Comparison of ENCODE assay signal across 10 mouse cellular contexts in the genomic region with DNA sequence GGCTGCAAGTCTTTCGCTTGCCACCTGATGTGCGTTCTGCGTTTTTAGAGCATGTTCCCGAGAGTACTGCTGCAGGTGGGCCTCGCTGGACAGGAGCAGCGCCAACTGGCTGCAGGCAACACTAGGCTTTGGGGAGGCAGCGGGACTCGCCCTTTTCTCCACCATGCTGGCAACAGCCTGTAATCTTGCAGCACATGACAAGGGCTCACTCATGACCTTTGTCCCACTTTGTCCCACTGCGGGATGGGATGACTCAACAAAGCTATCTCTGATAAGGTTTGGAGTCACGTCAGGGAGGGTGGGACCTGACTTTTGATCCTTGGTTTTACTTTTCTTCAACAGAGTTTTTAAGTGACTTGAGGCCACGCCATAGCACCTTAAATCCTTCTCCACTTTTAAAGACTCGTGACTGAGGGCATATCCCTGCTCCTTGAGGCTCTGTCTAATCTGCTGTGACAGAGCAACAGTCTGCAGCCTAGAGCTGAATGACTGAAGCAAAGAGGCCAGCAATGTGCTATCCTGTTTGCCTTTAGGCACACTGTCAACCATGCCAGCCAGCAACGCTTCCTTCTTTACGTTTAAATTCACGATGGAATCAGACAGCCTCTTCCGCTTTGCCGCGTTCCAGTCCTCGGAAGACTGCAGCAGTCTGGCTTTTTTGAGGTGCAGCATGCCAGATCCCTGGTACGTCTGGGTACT.
DNase-seq lines count a peak whose midpoint lies in the region; ATAC-seq lines count a peak whose summit lies in the region.
"Had no signal": no experiment of that assay in that cellular context is flagged by ENCODE, and none has a peak within 500 bp of the region (broad histone marks: within the 10 kb centered on the region; RNA-seq: fewer than 3 reads in every experiment).

No protein-coding gene starts in this region.

- no peaks in the 10 kb centered on the region for H3K4me1 ChIP-seq in kidney, embryonic 14.5 days (ENCODE audit: control insufficient read depth, insufficient read depth, low read length)
- H3K4me1 ChIP-seq: hindbrain, embryonic 12.5 days had no signal

- H3K27me3 ChIP-seq in kidney, embryonic 14.5 days (ENCODE audit: control insufficient read depth, insufficient read depth, low read length), result no peaks in the 10 kb centered on the region
- H3K27me3 ChIP-seq: hindbrain, embryonic 12.5 days; limb, embryonic 12.5 days had no signal

- H3K9ac ChIP-seq in kidney, embryonic 14.5 days (ENCODE audit: low read depth, low read length), result no peak overlapping the region
- H3K9ac ChIP-seq: hindbrain, embryonic 12.5 days; limb, embryonic 12.5 days had no signal

- H3K9me3 ChIP-seq in kidney, embryonic 14.5 days (ENCODE audit: control insufficient read depth, low read length), result no peaks in the 10 kb centered on the region
- H3K9me3 ChIP-seq: hindbrain, embryonic 12.5 days; limb, embryonic 12.5 days had no signal

- ATAC-seq in kidney, embryonic 14.5 days (ENCODE audit: low FRiP score, low TSS enrichment), result no peak

- H3K36me3 ChIP-seq in kidney, embryonic 14.5 days (ENCODE audit: control insufficient read depth, insufficient read depth, low read length), result peaks cover 53% of the 10 kb centered on the region

- DNase-seq in 416B (ENCODE audit: low read depth) (peak; percentile 48), R1 (ENCODE audit: low read depth, low spot score) (peak; percentile 24), liver (peak; percentile 87)
- peak; percentile 66 for DNase-seq in heart, adult 8-10 months (ENCODE audit: low spot score)
- no peak for DNase-seq in neural tube, embryonic 10.5 days (ENCODE audit: extremely low spot score, low spot score)
- no peak for DNase-seq in natural killer cell, adult 2 months (ENCODE audit: low spot score in 2 of 2)
- DNase-seq in right cerebral cortex, postnatal 14 days, result no peak

- 90% methylated on average over 20 of the region's 20 CpGs for WGBS in kidney, embryonic 14.5 days

- no peak overlapping the region for H3K4me2 ChIP-seq in kidney, embryonic 14.5 days (replicated peaks; ENCODE audit: low read depth, low read length)
- H3K4me2 ChIP-seq: hindbrain, embryonic 12.5 days; limb, embryonic 12.5 days had no signal

- H3K27ac ChIP-seq in kidney, embryonic 14.5 days (ENCODE audit: low read depth, low read length), result no peak overlapping the region
- H3K27ac ChIP-seq: hindbrain, embryonic 12.5 days; limb, embryonic 12.5 days had no signal

- no peak overlapping the region for H3K4me3 ChIP-seq in kidney, embryonic 14.5 days (ENCODE audit: low read length)
- H3K4me3 ChIP-seq: hindbrain, embryonic 12.5 days; limb, embryonic 12.5 days had no signal

Comparison
In these comparisons a context has a peak if more than half of its experiments do, and no peak if none do; other contexts are left out.
1. DNase-seq: peak in 416B (single experiment), R1 (single experiment), heart, adult 8-10 months (single experiment) and liver (single experiment); none in neural tube, embryonic 10.5 days (single experiment), natural killer cell, adult 2 months (0 of 2) and right cerebral cortex, postnatal 14 days (single experiment).